Mouse (Mus musculus) ovary, postnatal 14 days (tissue): ENCODE results near the gene Gm39566.
"Not testable (repeated sequence)": the region's sequence is repeated elsewhere in the genome, so short reads cannot be mapped to it uniquely, and the experiment has no call there.

Experiments used
- DNase-seq: peaks from one replicate; pipeline ENCODE4 v3.0.0; 2022; ENCODE audit warnings: low spot score

Gene Gm39566

GRCm38 (mm10) chr11:69815155-69815554 lies at the start of gene Gm39566:
Gm39566 (minus strand) TSS chr11:69815298.
- DNase-seq = no peak

DNA sequence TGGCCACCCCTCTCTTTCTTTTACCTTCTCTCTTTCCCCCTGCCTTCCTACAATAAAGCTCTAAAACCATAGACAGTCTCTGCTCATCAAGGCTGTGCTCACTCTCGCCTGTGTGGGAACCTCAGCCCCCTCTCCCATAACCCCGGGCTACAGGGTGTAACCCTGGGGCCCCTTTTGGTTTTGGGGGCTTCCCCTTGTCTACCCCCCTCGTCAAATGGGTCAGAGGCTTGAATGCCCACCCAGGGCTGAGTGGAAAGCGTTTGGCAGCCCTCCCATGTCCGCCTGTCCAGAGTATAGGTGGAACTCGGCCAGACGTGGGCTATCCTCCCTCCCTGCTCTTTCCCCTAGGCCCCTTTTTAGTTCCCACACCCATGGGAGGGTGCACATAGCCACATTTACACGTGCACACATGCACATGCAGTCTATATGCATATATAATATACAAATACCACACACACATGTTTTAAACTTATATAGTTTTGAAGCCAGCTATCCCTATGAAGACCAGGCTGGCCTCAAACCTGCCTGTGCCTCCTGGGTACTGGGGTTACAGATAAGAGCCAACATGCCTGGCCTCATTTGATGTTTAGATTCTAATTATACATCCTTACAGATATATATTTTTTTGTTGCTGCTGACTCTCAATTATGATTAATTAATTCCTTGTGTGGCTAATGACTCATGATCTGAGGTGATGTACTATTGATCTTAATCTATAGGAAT lies 49.2 kb upstream of the Gm39566 start:
- DNase-seq = no peak

DNA sequence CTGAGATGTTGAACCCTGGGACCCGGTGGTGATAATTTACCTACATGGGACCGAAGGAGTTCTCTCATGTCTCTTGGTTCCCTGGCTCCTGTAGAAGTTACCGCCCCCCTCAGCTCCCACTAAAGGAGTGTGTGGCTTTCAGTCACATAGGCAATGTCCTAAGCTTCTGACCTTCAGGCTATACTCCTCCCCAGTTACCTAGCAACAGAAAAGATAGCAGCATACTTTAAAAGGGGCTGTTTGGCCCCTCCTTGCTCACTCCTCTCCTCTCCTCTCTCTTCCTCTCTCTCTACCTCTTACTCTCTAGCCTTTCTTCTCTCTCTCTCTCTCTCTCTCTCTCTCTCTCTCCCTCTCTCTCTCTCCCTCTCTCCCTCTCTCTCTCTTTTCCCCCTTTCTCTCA lies 48.6 kb upstream of the Gm39566 start:
- not testable (repeated sequence) for DNase-seq

DNA sequence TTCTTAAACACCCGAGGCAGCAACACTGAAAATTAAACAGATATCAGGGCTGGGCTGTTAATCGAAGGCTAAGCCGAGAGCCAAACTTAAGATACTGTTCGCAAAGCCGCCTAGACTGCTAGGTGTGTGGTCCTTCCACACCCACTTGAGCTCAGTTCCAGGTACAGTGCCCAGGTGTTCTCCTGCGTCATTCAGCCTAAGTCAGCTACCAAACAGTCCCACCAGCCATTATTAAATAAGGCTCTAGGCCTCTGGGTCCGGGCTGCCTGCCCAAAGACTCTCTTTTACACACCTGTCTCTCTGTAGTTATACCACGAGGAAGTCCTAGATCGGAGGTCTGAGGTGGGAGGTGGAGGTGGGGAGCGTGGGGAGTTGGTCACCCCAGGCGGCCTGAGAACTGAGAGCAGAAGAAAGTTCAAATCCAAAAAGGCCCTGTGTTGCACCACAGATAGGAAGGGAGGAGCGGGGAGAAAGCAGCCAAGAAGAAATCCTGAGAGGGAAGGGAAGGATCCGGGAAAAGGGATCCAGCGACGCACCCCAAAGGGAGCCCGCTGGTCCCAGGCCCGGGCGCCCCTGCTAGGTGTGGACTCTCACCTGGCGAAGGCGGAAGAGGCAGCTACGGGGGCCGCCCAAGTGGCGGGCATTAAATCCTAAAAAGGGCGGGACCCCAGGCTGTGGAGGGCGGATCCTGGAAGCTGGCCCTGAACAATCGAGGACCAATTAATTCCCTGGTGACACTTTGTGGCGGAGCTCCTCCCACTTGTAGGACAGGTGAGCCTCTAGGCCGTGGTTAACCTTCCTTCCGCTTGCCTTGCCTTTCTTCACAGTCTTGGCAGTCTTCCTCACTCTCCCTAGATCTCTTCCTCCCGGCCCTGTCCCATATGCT lies 43.3 kb upstream of the Gm39566 start, which contains the start of gene Tnk1:
Tnk1 (minus strand) TSS at position 618 of the 886 bp plus-strand sequence.
- no peak for DNase-seq

GRCm38 (mm10) chr11:69855347-69855746 lies 40.2 kb upstream of the Gm39566 start:
- no peak for DNase-seq

- no peak for DNase-seq
Observed at GRCm38 (mm10) chr11:69854680-69855079, 39.6 kb upstream of the Gm39566 start.

DNA sequence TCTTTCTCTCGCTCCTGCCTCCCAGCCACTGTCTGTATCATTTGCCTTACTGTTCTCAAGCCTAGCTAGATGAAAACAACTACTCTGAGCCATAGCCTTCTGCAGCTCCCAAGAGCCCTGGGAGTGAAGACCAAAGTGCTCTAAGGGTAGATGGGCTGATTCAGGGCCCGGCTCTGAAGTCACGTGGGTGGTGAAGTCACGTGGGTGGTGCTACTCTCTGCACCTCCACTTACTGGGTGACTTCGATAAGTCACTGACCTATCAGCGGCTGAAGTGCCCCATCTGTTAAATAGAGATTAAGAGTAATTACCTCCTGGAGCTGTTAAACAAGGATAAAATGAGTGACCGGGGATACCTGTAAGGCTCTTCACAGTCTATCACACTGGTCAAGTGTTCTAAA lies 38.9 kb upstream of the Gm39566 start:
- no peak for DNase-seq

DNA sequence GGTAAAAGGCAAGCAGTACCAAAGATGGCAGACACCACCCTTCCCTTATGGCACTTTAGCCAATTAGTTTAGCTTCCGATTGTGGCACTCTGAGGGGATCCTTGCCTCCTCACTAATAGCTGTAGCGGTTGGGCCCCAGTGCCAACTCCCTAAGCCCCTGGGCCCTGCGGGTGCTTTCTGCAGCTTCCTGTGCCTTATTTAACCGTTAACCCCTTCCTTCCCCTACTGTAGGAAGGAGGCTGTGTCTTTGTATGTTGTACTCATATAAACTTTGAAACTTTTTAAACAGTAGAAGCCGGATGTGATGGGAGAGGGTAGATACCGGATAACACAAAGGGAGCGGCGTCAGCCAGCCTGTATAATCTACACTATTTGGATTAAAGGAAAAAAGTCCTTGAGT lies 35.7 kb upstream of the Gm39566 start:
- DNase-seq = no peak

- DNase-seq = no peak
Observed at GRCm38 (mm10) chr11:69849884-69850283, 34.8 kb upstream of the Gm39566 start.

- no peak for DNase-seq
Observed at GRCm38 (mm10) chr11:69849128-69849527, 34.0 kb upstream of the Gm39566 start.

GRCm38 (mm10) chr11:69848021-69848420 lies 32.9 kb upstream of the Gm39566 start:
- no peak for DNase-seq

DNA sequence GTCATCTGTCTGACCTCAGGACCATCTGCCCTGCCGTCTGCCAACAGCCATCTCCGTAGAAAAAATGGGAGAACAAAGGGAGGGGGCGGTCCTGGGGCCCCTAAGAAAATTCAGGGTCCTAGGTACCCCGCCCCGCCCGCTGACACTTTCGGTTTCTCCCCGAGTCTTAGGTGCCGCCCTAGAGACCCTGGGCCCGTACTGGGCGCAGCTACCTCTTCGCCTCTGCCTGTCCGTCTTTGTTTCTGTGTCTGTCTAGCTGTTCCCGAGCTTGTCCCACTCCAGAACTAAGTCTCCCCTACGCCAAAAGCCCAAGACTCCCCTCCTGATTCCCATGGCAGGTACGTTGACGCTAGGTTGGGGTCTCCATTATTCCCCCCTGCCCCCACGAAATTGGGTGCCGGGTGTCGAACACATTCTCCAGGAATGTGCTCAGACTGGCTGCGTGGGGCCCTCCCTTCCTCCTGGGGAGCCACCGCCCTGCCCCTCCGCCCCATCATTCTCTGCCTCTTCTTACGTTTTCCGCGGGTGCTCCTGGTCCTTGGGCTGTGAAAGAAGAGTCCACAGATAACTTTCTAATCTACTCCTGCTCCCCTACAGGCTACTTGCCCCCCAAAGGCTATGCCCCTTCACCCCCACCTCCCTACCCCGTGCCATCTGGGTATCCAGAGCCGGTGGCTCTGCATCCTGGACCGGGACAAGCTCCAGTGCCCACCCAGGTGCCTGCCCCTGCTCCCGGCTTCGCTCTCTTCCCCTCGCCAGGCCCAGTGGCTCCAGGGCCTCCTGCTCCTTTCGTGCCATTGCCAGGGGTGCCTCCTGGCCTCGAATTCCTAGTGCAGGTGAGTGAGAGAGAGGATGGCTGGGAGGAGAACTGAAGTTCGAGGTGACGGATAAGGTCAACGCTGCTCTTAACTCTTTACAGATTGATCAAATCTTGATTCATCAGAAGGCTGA lies 31.9 kb upstream of the Gm39566 start:
- no peak for DNase-seq

DNA sequence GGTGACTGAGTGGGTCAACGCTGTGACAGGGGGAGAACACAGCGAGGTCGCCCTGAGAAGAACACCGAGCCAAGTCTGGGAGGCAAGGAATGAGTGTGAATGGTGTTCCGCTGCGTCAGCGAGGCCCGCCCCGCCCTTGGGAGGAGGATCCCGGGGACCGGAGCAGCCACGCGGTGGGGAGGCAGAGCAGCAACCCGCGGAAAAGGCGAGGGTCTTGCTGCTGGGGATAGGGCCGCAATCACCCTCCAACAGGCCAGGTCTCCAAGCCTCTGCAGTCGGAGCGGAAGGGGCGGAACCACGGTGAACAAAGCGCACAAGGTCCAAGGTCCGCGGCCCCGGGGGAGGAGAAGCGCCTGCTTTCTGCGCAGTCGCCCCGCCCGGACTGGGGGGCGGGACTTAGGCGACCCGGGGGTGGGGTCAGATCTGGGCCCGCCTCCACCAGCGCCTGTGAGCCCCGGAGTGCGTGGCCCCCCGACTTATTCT lies 31.1 kb upstream of the Gm39566 start, which contains the start of gene Plscr3:
Plscr3 (plus strand) TSS at position 179 of the 483 bp plus-strand sequence.
- DNase-seq = peak; percentile 90

GRCm38 (mm10) chr11:69838714-69839104 lies 23.6 kb upstream of the Gm39566 start:
- no peak for DNase-seq

DNA sequence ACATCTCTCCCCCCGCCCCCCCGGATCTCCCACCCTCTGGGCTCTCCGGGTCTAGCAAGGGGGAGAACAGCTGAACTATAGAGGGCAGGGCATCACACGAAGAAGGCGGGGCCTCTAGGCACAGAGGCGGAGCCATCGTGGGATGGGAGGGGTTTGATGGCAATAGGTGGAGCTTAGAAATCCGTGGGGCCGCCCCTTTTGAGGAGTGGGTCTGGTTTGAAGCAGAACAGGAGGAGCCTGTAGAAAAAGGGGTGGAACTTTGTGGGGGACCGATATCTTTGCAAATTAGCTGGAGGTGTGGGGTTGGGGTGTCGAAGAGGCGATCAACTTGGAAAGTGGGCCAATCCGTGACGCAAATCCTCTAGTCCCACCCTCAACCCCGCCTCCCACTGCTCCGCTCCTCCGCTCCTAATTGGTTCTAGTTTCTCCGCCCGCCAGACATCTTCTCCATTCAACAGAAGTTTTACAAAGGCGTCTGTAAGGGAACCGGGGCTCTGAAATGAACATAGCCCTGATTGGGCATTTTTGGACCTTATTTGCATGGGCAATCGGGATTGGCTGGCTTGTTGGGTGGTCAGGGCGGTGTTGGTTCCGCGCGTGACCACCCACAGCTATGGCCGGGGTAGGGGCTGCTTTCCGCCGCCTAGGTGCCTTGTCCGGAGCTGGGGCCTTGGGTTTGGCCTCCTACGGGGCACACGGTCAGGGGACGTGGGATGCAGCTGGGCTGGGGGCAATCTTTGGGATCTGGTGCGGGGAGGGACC lies 23.0 kb upstream of the Gm39566 start, which contains the start of gene Tmem256:
Tmem256 (plus strand) TSS at position 563 of the 762 bp plus-strand sequence.
- peak; percentile 93 for DNase-seq

DNA sequence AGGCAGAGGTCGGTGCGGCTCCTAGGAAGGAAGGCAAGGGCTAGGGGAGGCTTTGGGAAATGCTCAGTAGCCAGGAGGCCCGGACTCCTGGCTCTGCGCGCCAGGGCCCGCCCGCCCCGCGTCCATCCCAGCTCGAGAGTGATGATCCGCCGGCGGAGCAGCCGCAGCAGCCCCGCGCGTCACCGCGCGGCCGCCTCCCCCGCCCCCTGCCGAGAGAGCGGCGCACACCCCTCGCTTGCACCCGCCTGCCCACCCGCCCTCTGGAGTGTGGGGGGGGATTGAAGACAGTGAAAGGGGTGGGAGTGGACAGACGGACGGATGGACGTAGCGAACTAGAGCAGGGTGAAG lies 22.5 kb upstream of the Gm39566 start, which contains the start of gene Nlgn2:
Nlgn2 (minus strand) TSS at position 181 of the 348 bp plus-strand sequence.
- DNase-seq = no peak

DNA sequence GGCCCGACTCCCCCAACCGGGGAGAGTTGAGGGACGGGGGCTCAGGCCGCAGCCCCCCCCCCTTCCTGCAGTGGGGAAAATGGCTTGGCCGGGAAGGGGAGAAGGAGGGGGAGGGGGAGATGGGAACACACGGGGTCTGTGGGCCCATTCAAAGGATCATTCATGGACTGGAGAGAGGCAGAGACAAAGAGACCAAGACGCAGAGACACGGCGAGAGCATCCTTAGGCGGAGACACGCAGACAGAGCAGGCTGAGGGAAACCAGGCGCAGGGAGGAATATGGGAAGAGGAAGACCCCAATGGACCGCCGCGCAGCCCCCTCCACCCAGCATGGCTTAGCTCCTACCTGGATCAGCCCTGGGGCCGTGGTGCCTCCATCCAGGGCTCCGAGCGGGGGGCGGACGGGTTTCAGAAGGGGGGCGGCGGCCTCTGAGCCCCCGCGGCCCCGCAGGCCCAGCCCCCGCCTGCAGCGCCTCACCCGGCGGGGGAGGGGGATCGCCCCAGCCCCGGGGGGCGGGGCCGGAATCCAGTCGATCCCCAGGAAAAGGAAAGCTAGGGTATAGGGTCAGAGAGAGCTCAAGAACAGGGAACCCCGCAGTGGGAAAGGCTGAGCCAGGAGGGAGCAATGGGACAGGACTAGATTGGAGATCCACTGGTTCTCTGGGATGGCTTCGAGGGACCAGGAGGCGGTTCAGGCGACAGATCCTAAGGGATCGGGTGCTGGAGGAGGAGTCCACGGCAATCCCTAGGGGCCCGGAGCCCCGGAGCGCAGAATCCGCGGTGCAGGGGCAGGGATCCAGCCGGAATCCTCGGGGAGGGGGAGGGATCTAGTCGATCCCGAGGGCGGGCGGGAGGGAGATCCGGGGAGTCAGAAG lies 21.8 kb upstream of the Gm39566 start:
- DNase-seq = no peak

GRCm38 (mm10) chr11:69835966-69836335 lies 20.9 kb upstream of the Gm39566 start:
- DNase-seq = no peak

DNA sequence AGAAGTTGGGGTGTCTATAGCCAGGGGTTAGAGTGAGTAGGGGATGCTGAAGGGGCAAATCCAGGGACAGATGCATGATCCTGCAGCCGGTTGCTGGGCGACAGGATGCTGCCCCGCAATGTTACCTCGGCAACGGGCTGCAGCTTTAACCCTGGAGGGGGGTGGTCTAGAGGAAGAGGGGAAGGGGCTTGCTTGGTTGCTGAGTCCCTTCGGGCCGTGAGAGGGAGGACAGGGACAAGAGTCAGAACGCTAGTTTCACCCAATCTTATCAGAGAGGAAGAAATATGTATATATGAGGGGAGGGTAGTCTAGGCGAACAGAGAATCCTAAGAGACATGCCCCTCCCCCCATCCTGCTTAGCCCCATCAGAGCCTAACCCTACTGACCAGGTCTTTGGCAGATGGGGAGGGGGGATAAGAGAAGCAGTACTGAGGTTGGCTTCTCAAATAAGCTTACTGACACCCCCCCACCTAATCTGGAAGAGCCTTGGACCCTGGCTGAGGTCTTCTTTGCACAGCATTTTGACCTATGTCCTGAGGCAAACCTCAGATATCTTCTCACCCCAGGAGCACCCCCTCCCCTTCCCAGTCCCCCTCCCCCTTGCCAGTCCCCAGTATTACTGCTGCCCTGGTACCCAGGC lies 20.3 kb upstream of the Gm39566 start:
- no peak for DNase-seq
